Mouse (Mus musculus) heart, embryonic 11.5 days (tissue): ENCODE data around the gene Them7. TPM values are rescaled to one million over a fixed set of nuclear protein-coding genes. Genes with fewer than 3 reads are reported as not detected.

Source experiments
- ATAC-seq: fragments of 200-750 bp; cut with Nextera tagmentation; replicated peaks from 2 replicates; pipeline ENCODE4 v1.8.0; 2017; ENCODE audit warnings: moderate library complexity; ENCODE audit not compliant: insufficient number of reproducible peaks, low FRiP score, low TSS enrichment
- H3K27ac ChIP-seq: fragments of 300-500 bp; sonication (generic); 2 replicates; pipeline ENCODE4 v1.5.1; 2014; ENCODE audit warnings: mild to moderate bottlenecking, low read depth, low read length
- H3K27me3 ChIP-seq: fragments of 300-500 bp; sonication (generic); 2 replicates; pipeline ENCODE4 v1.6.1; 2014; ENCODE audit warnings: mild to moderate bottlenecking, low read length, mixed read lengths; ENCODE audit not compliant: control insufficient read depth, insufficient read depth
- H3K36me3 ChIP-seq: fragments of 300-500 bp; sonication (generic); 2 replicates; pipeline ENCODE4 v1.6.1; 2014; ENCODE audit warnings: mild to moderate bottlenecking, low read length, moderate library complexity, mixed read lengths; ENCODE audit not compliant: control insufficient read depth, insufficient read depth
- H3K4me1 ChIP-seq: fragments of 300-500 bp; sonication (generic); 2 replicates; pipeline ENCODE4 v1.6.1; 2014; ENCODE audit warnings: low read length; ENCODE audit not compliant: control insufficient read depth, insufficient read depth
- H3K4me2 ChIP-seq: fragments of 300-500 bp; sonication (generic); 2 replicates; pipeline ENCODE4 v1.6.1; 2014; ENCODE audit warnings: mild to moderate bottlenecking, moderate library complexity
- H3K4me3 ChIP-seq: fragments of 300-500 bp; sonication (generic); 2 replicates; pipeline ENCODE4 v1.5.1; 2014; ENCODE audit warnings: low read depth, low read length
- H3K9ac ChIP-seq: fragments of 300-500 bp; sonication (generic); 2 replicates; pipeline ENCODE4 v1.6.1; 2014; ENCODE audit warnings: mild to moderate bottlenecking, low read depth, low read length, moderate library complexity
- H3K9me3 ChIP-seq: fragments of 300-500 bp; sonication (generic); replicated peaks from 2 replicates; pipeline ENCODE4 v1.6.1; 2016; ENCODE audit warnings: low read length; ENCODE audit not compliant: control insufficient read depth
- WGBS: fragments of 180-500 bp; shearing (Covaris S2); extraction: QIAGEN DNeasy Blood & Tissue Kit; methylation state at CpG from one replicate; pipeline ENCODE4 v1.1.7; 2014; ENCODE audit not compliant: insufficient replicate concordance; 5-methylcytosine and 5-hydroxymethylcytosine counted together
- polyA plus RNA-seq: library from polyadenylated mRNA; unstranded; fragments of >200 nt; fragmentation: Nextera tagmentation; extraction: Ambion mirVana; gene quantifications from 2 replicates; pipeline ENCODE4 v1.2.1, GENCODE M21; 2014

Them7 gene
- polyA plus RNA-seq, 1 experiment from 2014 or later: 1.5 TPM

- H3K9ac ChIP-seq: no peak overlapping the region
- no peaks in the 10 kb centered on the region for H3K4me1 ChIP-seq
- H3K36me3 ChIP-seq: no peaks in the 10 kb centered on the region
- 31% methylated on average over 4 of the region's 4 CpGs for WGBS
- H3K9me3 ChIP-seq: no peaks in the 10 kb centered on the region
- no peak overlapping the region for H3K27ac ChIP-seq
- H3K4me2 ChIP-seq: no peak overlapping the region
- no peaks in the 10 kb centered on the region for H3K27me3 ChIP-seq
- no peak overlapping the region for H3K4me3 ChIP-seq
- no peak for ATAC-seq
These were observed 143.5 kb downstream of the Them7 start for GRCm38 (mm10) chr2:105367623-105368022.

GRCm38 (mm10) chr2:105370240-105370639 is 146.1 kb downstream of the Them7 start:
- no peak overlapping the region for H3K9ac ChIP-seq
- WGBS: 16% methylated on average over 10 of the region's 10 CpGs

GRCm38 (mm10) chr2:105370698-105371097 is 146.6 kb downstream of the Them7 start:
- H3K27me3 ChIP-seq: no peaks in the 10 kb centered on the region
- H3K36me3 ChIP-seq: no peaks in the 10 kb centered on the region
- ATAC-seq: no peak
- H3K9me3 ChIP-seq: no peaks in the 10 kb centered on the region
- no peaks in the 10 kb centered on the region for H3K4me1 ChIP-seq
- no peak overlapping the region for H3K27ac ChIP-seq
- peak overlapping the region; percentile 64 for H3K4me2 ChIP-seq
- H3K9ac ChIP-seq: no peak overlapping the region; the same call in 1 of the 2 replicates
- WGBS: 20% methylated on average over 14 of the region's 14 CpGs
- H3K4me3 ChIP-seq: peak overlapping the region; percentile 30

More at GRCm38 (mm10) chr2:105370240-105370639, 146.1 kb downstream of the Them7 start:
- Histone ChIP-seq H3K27ac (no peak overlapping the region), H3K4me3 (peak overlapping the region; percentile 30; the same call in 1 of the 2 replicates), H3K27me3 (no peaks in the 10 kb centered on the region), H3K36me3 (no peaks in the 10 kb centered on the region), H3K9me3 (no peaks in the 10 kb centered on the region), H3K4me1 (no peaks in the 10 kb centered on the region), H3K4me2 (peak overlapping the region; percentile 64)
- ATAC-seq: no peak

- Histone ChIP-seq H3K4me2 (no peak overlapping the region), H3K27me3 (no peaks in the 10 kb centered on the region), H3K4me3 (no peak overlapping the region), H3K27ac (no peak overlapping the region), H3K36me3 (no peaks in the 10 kb centered on the region), H3K4me1 (no peaks in the 10 kb centered on the region), H3K9me3 (no peaks in the 10 kb centered on the region), H3K9ac (no peak overlapping the region)
- no peak for ATAC-seq
- WGBS: 91% methylated on average over 6 of the region's 6 CpGs
These were observed 148.0 kb downstream of the Them7 start for GRCm38 (mm10) chr2:105372156-105372555.

GRCm38 (mm10) chr2:105372727-105373126 is 148.6 kb downstream of the Them7 start:
- H3K36me3 ChIP-seq: no peaks in the 10 kb centered on the region
- H3K9me3 ChIP-seq: no peaks in the 10 kb centered on the region
- 75% methylated on average over 5 of the region's 5 CpGs for WGBS
- ATAC-seq: no peak
- no peak overlapping the region for H3K27ac ChIP-seq
- no peaks in the 10 kb centered on the region for H3K4me1 ChIP-seq
- no peak overlapping the region for H3K9ac ChIP-seq
- H3K4me3 ChIP-seq: no peak overlapping the region
- H3K4me2 ChIP-seq: no peak overlapping the region
- H3K27me3 ChIP-seq: no peaks in the 10 kb centered on the region

- H3K4me3 ChIP-seq: no peak overlapping the region
- no peak overlapping the region for H3K4me2 ChIP-seq
- no peaks in the 10 kb centered on the region for H3K36me3 ChIP-seq
- WGBS: 80% methylated on average over 11 of the region's 11 CpGs
- no peak overlapping the region for H3K27ac ChIP-seq
- no peaks in the 10 kb centered on the region for H3K27me3 ChIP-seq
- no peaks in the 10 kb centered on the region for H3K9me3 ChIP-seq
- H3K4me1 ChIP-seq: no peaks in the 10 kb centered on the region
- no peak for ATAC-seq
- no peak overlapping the region for H3K9ac ChIP-seq
These were observed 149.5 kb downstream of the Them7 start for GRCm38 (mm10) chr2:105373658-105374057.

GRCm38 (mm10) chr2:105375261-105375660 is 151.1 kb downstream of the Them7 start:
- no peak for ATAC-seq
- no peak overlapping the region for H3K4me2 ChIP-seq
- no peak overlapping the region for H3K4me3 ChIP-seq
- WGBS: 80% methylated on average over 7 of the region's 7 CpGs
- H3K27me3 ChIP-seq: no peaks in the 10 kb centered on the region
- no peaks in the 10 kb centered on the region for H3K36me3 ChIP-seq
- no peak overlapping the region for H3K9ac ChIP-seq
- H3K9me3 ChIP-seq: no peaks in the 10 kb centered on the region
- no peaks in the 10 kb centered on the region for H3K4me1 ChIP-seq
- no peak overlapping the region for H3K27ac ChIP-seq

- Histone ChIP-seq H3K27ac (no peak overlapping the region), H3K9ac (no peak overlapping the region), H3K9me3 (no peaks in the 10 kb centered on the region), H3K36me3 (no peaks in the 10 kb centered on the region), H3K27me3 (no peaks in the 10 kb centered on the region), H3K4me2 (no peak overlapping the region), H3K4me3 (no peak overlapping the region), H3K4me1 (no peaks in the 10 kb centered on the region)
- ATAC-seq: no peak
- WGBS: 82% methylated on average over 4 of the region's 4 CpGs
These were observed 151.6 kb downstream of the Them7 start for GRCm38 (mm10) chr2:105375705-105376104.

- Histone ChIP-seq H3K9ac (no peak overlapping the region), H3K4me1 (no peaks in the 10 kb centered on the region), H3K4me3 (no peak overlapping the region), H3K9me3 (no peaks in the 10 kb centered on the region), H3K4me2 (no peak overlapping the region), H3K36me3 (peaks cover under 1% of the 10 kb centered on the region; the same call in 1 of the 2 replicates), H3K27me3 (no peaks in the 10 kb centered on the region), H3K27ac (no peak overlapping the region)
- 64% methylated on average over 1 of the region's 1 CpGs for WGBS
- ATAC-seq: no peak
These were observed 155.6 kb downstream of the Them7 start for GRCm38 (mm10) chr2:105379682-105380081.
